Mouse (Mus musculus): Measurements from ENCODE around the gene Nav2.

The Nav2 gene

DNA sequence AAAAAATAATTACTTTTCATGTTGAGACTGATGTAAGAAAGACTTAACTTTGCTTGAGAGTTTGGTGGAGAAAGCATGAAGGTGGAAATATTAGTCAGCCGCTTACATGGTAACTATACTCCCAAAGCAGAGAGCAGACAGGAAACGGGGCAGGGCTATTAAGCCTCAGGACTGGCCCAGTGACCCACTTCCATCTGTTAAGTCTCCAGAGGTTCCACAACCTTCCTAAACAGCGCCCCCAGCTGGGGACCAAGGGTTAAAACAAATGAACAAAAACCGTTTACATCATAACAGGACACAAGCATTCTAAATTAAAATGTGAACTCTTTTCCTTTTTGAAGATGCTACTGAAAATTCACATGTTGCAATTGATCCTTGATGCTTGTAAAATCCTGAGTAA, 29.7 kb downstream of the Nav2 start:
- peak; percentile 57 for DNase-seq

DNA sequence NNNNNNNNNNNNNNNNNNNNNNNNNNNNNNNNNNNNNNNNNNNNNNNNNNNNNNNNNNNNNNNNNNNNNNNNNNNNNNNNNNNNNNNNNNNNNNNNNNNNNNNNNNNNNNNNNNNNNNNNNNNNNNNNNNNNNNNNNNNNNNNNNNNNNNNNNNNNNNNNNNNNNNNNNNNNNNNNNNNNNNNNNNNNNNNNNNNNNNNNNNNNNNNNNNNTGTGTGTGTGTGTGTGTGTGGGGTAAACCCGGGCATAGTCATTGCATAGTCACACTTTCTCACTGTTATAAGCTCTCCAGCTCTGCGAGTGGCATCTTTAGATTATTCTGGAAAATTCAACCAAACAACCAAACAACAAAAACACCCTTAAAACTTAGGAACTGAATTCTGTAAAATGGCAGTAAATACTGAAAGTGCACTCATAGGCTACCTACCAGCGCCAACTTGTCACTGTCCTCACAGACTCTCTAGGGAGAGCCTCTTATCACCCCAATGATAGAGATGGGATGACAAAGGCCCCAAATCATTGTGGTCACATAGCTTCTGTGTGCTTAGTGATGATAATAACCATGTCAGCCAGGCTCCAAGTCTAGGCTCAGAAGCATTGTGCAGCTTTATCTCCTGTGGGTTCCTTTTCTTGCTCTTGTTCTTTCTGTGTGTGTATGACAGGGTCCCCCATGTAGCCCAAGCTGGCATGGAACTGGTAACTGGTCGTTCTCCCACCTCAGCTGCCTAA, 40.0 kb downstream of the Nav2 start:
- no peak for DNase-seq

DNA sequence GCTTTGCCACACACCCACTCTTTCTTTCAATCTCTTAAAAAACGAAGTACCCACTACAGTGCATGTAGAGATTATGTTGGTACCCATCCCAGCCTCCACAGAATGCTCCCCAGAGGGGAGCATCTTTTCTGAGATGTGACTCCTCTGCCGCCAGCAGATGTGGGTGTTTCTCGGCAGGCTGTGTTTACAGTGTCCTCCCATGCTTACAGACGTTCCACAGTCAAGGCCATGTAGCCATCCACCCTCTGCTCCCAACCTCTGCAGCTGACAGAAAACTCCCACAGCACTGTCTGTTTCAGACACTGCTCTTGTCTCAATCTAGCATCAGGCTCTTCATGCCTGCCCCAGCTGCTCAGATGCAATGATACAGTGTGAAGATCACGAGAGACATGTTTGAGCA, 46.0 kb downstream of the Nav2 start:
- DNase-seq, result no peak

DNA sequence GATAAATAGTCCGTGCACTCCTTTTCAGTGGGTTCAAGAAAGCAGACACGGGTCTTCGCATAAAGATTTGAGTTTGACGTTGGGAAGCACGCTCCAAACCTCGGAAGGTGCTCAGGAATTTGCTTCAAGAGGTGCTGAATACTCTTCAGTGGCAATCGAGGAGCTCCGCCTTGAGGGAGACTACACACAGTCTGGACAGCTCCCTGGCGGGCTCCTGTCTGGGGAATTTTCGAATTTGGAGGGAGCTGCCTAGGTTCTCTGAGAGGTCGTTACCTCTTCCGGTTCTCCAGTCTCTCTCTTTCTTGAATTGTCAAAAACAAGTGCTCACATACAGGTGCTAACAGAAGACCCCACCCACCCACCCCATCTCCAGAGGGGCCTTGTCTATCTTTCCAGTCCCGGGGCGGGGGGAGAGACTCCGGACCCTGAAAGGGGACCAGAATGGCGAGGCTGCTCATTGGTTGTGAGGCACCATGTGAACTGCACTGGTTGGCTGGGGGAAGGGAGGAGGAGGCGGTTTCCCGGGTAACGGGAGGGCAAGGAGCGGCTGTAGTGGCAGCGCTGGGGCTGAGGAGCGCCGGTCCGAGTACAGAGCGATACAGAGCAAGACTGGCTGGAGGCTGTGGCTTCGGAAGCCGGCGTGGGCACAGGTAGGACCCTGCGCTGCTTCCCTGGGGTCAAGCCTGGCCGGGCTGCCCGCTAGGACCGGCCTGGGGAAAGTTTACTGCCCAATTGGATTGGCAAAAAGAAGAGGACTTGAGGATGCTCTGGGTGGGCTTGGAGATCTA, 50.2 kb downstream of the Nav2 start:
- DNase-seq, result peak; percentile 46

DNA sequence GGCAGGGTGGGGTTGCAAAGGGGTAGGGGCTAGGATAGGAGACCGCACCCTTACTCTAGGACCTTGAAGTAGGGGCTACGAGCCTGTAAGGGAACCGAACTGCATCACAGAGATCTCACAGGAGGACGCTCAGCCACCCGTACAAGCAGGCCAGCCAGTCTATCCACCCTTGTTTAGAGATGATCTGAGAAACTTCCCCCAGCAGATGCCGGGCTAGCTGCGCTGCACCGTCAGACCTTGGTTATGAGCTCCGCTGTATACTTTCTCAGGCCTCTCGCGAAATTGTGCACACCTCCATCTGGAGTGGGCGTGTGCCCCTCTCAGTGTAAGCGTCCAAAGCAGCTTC, 50.8 kb downstream of the Nav2 start:
- no peak for DNase-seq

DNA sequence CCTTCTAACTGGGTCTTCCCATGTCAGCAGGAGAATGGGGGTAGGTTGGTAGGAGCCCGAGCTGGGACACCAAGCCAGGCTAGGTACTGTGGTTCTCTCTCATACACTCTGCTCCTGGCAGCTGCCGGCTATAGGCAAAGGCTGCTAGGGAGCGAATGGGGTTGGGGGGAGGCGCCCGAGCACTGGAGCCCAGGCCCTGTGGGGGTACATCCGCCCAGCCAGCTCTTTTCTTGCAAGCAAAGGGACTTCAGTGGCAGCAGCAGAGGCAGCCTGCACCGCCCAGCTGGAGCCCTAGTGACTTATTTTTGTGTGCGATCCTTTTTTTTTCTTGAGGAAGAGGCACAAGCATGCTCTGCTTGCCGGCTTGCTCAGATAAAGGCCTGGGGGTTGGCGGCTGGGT, 51.6 kb downstream of the Nav2 start:
- no peak for DNase-seq

DNA sequence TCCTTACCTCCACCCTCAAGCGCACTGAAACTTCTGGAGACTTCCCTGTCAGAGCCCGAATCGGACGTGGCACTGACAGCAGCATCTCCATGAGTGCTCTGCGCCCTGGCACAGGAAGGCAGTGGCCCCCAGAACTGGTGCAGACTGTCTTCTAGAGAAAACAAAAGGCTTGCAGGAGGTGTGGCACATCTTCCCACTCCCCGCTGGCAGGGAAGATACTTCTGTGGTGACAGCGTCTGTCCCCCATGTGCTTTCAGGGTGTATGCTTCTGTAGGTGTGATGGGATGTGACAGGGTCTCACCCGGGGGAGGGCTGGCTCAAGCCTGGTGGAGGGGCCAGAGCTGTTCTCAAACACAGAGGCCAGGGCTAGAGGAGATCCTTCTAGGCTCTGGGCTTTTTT, 53.0 kb downstream of the Nav2 start:
- no peak for DNase-seq

DNA sequence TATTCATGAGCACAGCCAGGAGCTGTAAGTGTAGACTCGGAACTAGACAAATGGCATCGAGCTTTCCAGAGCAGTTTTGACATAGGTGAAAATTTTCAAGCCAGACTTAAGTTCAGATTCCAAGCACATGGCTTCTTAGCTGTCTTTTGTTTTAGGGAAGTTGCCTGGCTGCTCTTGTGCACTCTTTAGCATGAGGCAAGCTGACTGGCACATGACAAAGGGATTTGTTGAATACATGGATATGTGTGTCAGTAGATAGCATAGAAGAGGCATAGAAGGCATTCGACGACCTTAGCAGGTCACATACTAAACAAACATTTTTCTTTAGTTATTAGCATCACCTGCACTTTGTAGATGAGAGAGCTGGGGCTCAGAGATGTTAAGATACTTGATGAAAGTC, 53.4 kb downstream of the Nav2 start:
- DNase-seq, result no peak

DNA sequence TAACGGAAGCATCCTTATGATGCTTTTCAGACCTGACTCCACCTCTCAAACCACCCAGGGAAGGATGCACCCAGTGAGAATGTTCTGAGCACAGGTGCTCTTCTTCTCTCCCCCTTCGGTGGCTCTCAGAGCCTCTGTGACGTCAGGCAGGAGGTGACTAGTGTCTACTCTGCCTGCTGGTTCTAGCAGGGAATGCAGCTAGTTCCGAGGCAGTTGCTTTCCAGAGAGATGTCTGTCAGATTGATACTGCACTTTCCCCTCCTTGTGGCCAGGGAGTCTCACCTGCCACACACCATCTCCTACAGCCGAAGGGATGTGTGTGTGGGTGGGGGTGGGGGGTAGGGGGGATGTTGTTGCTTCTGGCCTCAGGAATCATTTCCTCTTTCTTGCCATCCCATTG, 54.6 kb downstream of the Nav2 start:
- DNase-seq, result no peak

DNA sequence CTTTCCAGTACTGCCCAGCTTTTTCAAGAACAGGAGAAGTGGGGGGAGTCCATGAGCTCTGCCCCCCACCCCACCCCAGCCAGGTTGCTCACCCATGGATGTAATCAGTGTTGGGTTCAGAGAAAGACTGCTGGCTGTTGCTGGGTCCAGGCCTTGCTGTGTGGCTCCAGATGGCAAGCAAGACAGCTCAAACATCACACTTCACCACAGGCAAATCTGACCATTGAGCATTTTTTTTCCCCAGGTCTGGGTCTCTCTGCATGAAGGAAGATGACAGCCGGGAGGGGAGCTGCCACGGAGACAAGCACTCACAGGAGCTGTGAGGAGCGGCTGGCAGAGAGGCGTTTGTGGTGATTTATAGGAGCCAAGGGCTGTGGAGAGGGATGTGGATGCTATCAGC, 55.0 kb downstream of the Nav2 start:
- DNase-seq, result no peak

DNA sequence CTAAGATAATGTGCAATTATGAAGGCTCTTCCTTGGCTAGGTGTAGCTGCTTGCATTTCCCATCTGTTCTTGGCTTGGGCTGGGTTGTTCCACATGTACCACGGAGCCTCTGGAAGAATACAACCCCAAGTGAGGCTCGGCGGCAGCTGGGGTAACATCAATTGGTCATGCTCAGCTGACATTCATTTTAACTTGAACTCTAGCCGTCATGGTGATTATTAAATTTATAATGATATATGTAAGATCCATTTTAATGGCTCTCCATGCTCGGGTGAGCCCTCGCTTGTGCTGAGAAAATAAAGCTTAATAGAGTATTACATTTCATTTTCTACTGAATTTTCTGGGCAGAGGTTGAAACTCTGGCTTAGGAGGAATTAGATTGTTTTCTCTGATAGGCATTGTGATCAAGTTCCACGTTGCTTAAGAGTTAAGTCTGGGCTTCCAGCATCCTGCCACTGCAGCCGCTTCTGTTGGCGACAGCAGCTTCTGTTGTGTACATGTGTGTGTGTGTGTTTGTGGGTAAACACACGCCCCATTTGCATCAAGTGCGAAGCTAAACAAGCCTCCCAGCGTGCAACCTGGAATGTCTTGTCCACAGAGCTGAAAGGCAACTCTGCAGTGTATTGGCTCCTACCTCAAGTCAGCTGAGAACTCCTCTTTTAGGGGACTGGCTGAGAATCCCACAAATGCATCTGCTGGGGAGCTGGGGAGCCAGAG, 57.4 kb downstream of the Nav2 start:
- no peak for DNase-seq

DNA sequence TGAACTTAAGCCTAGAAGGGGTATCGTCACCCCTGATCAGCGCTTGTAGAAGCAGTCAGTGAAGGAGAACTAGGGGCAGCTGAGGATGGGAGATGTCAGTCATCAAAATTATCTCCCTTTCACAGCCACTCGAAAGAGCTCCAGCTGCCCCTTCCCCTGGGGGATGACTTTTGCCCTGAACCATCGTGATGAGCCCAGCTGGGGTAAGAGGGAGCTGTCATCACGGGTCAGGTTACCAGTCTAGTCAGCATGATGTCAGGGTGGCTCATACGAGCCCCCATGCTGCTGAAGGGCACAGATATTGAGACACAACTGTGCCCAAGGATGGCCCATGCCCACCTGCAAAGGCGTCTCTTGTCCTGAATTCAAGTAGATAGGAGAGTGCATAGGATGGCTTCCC, 72.5 kb downstream of the Nav2 start:
- DNase-seq, result no peak

DNA sequence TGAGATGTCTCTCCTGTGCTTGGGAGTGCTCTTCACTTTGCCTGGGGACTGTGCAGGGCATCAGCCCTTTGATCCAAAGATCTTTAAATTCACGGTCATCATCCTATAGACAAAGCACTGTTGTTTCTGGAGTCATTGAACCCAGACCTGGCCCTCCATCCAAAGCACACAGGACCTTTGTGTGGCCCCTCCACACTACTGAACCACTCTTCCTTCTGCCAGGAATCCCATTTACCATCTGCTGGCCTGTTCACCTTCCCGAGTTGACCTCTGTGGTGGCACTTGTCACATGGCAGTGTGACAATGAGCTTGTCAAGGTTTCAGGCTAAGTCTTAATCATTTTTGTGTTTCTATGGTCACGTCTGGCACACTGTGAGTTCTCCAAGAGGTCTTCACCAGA, 73.3 kb downstream of the Nav2 start:
- DNase-seq, result no peak

DNA sequence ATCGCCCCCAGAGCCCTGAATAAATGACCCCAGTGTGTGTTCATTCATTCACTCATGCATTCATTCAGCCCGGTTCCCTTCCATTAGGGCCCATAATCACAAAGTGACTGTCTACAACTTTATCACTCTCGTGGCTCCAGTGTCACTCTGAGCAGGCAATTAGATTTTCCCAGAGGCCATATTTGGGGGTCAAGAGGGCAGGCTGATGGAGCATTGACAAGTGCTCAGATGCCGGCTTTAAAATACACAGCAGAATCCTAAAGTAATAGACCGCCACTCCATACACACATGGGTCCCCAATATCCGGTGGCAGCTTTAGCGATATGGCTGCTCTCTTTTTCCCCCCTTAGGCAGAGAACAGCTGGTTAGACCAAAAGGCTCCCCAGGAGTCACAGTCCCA, 74.1 kb downstream of the Nav2 start:
- DNase-seq, result no peak

DNA sequence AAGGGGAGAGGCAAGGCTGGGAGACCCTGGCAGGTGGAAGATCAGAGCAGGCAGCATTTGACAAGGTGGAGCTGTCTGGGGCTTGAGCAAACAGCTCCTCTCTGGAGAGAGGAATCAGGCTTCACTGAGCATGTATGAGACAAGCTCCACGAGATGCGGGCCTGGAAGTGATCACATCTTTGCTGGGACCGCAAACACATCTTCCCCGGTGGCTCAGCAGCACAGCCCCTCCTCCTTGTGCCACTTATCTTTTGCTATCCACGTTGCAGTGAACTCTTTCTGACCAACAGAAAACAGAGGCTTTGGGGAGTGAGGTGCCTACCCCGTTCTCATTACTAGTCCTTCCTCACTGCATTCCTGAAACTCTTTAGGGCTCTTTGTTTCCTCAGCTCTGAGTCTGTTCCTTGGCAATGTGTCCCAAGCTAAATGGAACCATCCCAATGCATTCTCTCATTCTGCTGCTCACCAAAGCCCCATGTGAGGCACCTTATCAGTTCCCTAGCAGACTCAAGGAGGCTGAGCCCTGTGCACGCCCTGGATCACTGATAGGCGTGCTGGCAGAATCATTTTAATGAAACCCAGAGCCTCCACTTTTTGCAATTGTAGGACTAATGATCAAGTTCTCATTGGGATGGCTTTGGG, 83.5 kb downstream of the Nav2 start:
- DNase-seq, result no peak

DNA sequence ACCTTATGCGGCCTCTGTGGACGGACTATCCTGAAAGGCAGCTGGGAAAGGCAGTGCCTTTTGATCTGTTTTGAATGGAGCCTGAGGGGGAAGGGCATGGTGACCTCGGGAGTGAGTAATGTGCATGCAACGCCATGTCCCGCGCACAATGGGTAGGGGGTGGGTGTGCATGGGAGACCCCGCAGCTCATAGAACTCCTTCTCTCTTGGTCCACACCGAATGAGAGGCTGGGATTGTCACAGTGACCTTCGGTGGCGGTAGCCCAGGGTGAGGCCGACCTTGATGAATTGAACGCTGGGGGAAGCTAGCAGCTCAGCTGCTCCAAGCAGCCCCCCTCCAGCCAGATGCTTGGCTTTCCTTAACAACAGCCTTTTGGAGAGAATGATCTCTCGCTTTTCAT, 86.7 kb downstream of the Nav2 start:
- no peak for DNase-seq

DNA sequence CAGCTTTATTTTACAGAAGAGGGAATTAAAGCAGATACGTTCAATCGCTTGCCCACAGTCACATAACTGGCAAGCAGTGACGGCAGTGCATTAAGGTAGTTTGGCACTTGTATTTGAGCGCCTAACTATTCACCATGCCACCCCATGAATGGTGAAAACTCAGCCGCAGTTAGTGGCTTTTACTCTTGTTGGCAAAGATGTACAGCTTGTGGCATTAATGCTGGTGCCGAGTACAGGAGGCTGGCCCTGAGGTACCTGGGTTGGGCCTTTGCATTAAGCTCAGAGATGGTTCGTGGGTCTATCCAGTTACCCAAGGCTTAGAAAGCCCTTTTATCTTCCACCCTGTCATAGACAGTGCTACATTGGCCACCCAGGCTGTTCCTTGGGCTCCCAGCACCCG, 87.2 kb downstream of the Nav2 start:
- DNase-seq, result no peak

DNA sequence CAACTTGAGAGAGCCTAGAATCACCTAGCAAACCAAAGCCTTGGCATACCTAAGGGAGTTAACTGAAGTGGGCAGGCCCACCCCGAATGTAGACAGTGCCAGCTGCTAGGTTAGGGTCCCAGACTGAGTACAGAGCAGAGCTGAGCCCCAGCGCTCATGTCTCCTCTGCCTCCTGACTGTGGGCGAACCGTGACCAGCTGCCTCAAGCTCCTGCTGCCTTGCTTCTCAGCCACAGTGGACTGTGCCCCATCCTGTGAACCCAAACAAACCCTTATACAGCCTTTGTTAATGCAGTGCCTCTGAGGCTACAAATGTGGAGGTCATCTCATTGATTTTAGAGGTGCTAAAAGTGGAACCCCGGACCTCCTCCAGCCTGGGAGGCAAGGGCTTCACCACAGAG, 88.3 kb downstream of the Nav2 start:
- no peak for DNase-seq

DNA sequence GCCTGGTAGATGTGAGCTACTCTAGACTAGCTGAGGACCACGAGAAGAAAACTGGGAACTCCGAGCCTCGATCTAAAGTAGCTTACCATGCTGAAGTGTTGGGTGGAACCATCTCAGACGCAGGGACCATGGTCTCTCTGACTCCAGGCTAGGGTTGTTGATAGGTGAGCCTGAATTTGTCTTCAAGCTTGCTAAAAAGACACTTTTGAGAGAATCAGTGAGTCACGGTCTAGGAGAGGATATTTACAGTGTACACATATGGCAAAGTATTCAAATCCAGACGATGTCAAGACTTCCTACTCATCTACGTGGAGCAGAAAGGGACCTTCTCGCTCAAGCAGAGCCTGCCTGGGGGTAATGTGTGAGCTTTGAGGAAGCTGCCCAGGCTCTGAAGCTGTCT, 89.6 kb downstream of the Nav2 start:
- no peak for DNase-seq

DNA sequence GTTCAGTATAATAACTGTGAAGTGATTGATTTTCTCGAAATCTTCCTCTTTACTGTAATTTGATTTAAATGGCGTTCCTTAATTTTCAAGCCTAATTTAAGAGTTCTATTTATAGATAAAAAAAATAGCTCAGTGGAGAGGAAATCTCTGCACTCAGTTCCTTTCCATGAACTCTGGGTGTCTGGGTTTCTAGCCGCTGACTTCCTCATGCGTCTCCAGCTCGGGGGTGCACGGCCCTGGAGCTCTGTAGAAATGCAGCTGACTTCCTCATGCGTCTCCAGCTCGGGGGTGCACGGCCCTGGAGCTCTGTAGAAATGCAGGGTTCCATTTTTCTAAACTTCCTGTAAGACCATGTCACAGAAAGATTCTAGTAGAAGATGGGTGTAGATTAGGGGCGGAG, 90.1 kb downstream of the Nav2 start:
- DNase-seq, result no peak

DNA sequence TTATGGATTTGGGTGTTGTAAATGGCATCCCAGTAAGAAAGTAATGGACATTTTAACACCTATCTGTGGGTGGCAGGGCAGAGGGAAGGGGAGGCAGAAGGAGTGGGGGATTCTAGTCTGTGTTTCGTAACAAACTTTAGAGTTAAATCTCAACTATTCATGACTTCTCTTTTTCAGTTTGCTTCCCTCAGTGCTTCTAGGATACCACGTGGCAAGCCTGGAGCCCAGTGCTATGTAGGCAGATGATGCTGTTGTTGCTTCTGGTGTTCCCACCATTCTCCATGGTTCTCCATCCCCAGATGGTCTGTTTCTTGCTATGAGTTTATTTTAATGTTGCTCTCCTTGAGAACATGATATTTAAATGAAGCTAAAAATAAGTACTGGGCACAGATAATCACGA, 92.3 kb downstream of the Nav2 start:
- DNase-seq, result no peak

DNA sequence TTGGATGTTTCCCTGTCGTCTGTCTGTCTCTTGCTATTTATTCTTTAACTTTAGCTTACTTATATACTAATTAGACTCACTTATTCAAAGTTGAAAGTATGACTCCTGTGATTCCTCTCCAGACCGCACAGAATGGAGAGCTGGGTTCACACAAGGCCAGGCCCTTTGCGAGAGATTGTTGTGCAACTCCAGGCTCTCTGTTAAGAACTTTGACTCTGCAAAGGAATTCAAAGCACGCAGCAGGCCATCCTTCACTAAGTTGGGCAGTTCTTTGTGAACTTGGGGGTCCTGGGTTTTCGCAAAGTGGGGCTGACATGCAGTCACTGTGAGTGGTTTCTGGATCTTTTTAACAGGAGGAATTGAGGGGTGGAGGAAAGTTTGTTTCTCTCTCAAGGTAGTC, 95.9 kb downstream of the Nav2 start:
- no peak for DNase-seq

DNA sequence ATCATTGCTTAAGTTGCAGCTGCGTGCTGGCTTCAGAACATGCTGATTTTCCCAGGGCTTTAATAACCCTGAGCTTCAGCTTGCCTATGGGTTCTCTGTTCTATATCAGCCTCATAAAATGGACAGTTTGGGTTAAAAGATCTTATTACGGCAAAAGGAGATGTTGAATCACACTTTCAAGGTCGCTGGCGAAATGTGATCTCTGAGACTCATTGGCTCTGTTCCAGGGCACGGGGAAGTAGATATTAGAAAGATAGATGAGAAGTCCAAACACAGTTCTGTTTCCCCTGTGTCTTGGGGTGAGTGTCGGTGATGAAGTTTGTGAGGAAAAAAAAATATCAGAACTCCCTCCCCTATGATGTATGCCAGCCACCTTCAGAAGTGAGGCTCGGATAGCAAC, 98.4 kb downstream of the Nav2 start:
- no peak for DNase-seq

DNA sequence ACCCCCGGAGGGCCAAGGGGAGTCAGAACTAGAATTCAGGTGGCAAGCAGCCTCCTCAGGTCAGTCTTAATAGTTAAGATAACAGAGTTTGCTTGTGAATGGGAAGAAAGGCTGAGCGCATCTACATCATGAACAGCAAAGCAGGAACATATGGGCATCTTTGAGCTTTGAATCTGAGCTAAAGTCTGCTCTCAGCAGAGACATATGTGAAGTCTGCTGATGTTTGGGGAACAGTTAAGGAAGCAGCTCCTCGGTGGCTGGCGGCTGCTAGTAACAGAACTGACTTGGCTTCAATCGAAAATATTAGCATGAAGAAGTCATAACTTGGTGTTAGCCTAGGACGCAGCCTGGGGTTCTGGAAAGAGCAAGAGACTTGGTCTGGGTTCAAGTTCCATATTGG, 102.2 kb downstream of the Nav2 start:
- DNase-seq, result no peak
